Mouse (Mus musculus) limb, embryonic 14.5 days (tissue): ENCODE measurements around the gene Cacnb4. TPM values are rescaled to one million over a fixed set of nuclear protein-coding genes. Genes with fewer than 3 reads are reported as not detected.

Source experiments
- ATAC-seq: fragments of 200-750 bp; cut with Nextera tagmentation; 2 replicates; pipeline ENCODE4 v1.8.0; 2017; ENCODE audit warnings: low read depth, moderate number of reproducible peaks, moderate TSS enrichment; ENCODE audit not compliant: low FRiP score
- DNase-seq: peaks from one replicate; pipeline ENCODE4 v3.0.0-alpha.2; 2015; ENCODE audit warnings: low spot score
- H3K27ac ChIP-seq: fragments of 300-500 bp; sonication (generic); replicated peaks from 2 replicates; pipeline ENCODE4 v1.5.1; 2014; ENCODE audit warnings: low read depth, mild to moderate bottlenecking, low read length, moderate library complexity, mixed read lengths
- H3K27me3 ChIP-seq: fragments of 300-500 bp; sonication (generic); 2 replicates; pipeline ENCODE4 v1.6.1; 2014; ENCODE audit warnings: low read length, mixed read lengths; ENCODE audit not compliant: control insufficient read depth, insufficient read depth
- H3K36me3 ChIP-seq: fragments of 300-500 bp; sonication (generic); 2 replicates; pipeline ENCODE4 v1.6.1; 2014; ENCODE audit warnings: mild to moderate bottlenecking, low read length, moderate library complexity, mixed read lengths; ENCODE audit not compliant: control insufficient read depth, insufficient read depth
- H3K4me1 ChIP-seq: fragments of 300-500 bp; sonication (generic); 2 replicates; pipeline ENCODE4 v1.6.1; 2014; ENCODE audit warnings: antibody characterized with exemption, low read length, mixed read lengths; ENCODE audit not compliant: control insufficient read depth, insufficient read depth
- H3K4me2 ChIP-seq: fragments of 300-500 bp; sonication (generic); replicated peaks from 2 replicates; pipeline ENCODE4 v1.6.1; 2014; ENCODE audit warnings: low read depth, mild to moderate bottlenecking, low read length, moderate library complexity; ENCODE audit not compliant: severe bottlenecking
- H3K4me3 ChIP-seq: fragments of 300-500 bp; sonication (generic); replicated peaks from 2 replicates; pipeline ENCODE4 v1.5.1; 2014; ENCODE audit warnings: low read length
- H3K9ac ChIP-seq: fragments of 300-500 bp; sonication (generic); 2 replicates; pipeline ENCODE4 v1.6.1; 2014; ENCODE audit warnings: mild to moderate bottlenecking, low read depth, low read length, moderate library complexity; ENCODE audit not compliant: severe bottlenecking
- H3K9me3 ChIP-seq: fragments of 300-500 bp; sonication (generic); 2 replicates; pipeline ENCODE4 v1.6.1; 2016; ENCODE audit warnings: low read length; ENCODE audit not compliant: control insufficient read depth
- POLR2A ChIP-seq: fragments of 200-500 bp; IDR thresholded peaks from 2 replicates; pipeline ENCODE4 v1.8.0; 2012; ENCODE audit warnings: inconsistent platforms, mild to moderate bottlenecking, moderate library complexity, borderline replicate concordance; ENCODE audit not compliant: insufficient read depth, insufficient read length; ENCODE audit errors: extremely low read depth
- WGBS: fragments of 180-500 bp; shearing (Covaris S2); extraction: QIAGEN DNeasy Blood & Tissue Kit; methylation state at CpG from one replicate; pipeline ENCODE4 v1.1.7; 2014; 5-methylcytosine and 5-hydroxymethylcytosine counted together
- polyA plus RNA-seq, 2 experiments: library from polyadenylated mRNA; depleted of rRNA in 1 of 2; stranded (reverse) in 1 of 2; unstranded in 1 of 2; fragments of >200 nt; fragmentation: Nextera tagmentation in 1 of 2; extraction: Ambion mirVana in 1 of 2; gene quantifications; 2 replicates each; pipeline versions ENCODE4 v1.2.1 to v1.2.3; 2012 to 2014

The Cacnb4 gene
- polyA plus RNA-seq, 2 experiments, result 0.81 to 0.91 TPM

DNA sequence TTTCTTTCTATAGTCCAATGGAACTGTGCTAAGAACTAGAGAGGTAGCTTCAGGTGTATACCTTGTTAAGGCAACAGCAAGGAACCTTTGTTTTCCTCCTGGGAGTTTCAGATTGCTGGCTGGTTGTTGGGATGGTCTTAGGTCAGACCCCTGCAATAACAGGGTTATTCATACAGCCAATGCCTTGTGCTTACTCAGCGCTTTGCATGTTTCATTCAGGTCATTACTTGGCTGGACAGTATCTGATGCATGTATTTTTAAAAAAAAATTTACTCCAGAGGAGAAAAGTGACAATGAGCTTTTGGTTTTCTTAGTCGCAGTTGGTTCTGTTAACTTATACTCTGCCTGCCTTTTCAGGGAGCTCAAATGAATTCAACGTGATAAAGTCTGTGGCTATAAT lies 249.2 kb downstream of the Cacnb4 start:
- no peak overlapping the region for H3K4me2 ChIP-seq
- no peak overlapping the region for H3K4me3 ChIP-seq
- DNase-seq, result no peak
- H3K27me3 ChIP-seq, result no peaks in the 10 kb centered on the region
- no peaks in the 10 kb centered on the region for H3K36me3 ChIP-seq
- H3K27ac ChIP-seq, result no peak overlapping the region
- no peak overlapping the region for H3K9ac ChIP-seq
- no peaks in the 10 kb centered on the region for H3K9me3 ChIP-seq
- ATAC-seq, result no peak
- H3K4me1 ChIP-seq, result peaks cover 14% of the 10 kb centered on the region
- TF ChIP-seq POLR2A, result no peak
- WGBS, result 77% methylated on average over 3 of the region's 3 CpGs

DNA sequence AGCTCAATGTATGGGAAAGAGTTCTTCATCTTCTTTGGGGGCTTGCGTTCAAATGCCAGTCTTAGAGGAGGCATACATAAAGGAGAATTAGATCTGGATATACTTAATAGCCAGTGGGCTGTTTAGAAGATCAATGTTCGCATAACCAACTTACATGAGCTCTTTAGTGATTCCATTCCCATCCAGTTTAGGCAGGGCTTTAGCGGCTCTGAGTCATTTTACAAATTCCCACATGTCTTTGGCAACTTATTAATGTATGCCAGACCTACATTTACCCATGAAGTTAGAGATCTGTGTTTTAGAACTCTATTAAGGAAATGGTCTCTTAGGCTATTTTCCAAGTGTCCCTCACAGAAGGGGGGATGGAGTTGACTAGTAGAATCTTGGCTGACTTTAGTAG lies 250.6 kb downstream of the Cacnb4 start:
- TF ChIP-seq POLR2A, result no peak
- no peaks in the 10 kb centered on the region for H3K9me3 ChIP-seq
- ATAC-seq (no peak), DNase-seq (no peak)
- no peaks in the 10 kb centered on the region for H3K36me3 ChIP-seq
- no peaks in the 10 kb centered on the region for H3K27me3 ChIP-seq
- WGBS, result 61% methylated on average over 3 of the region's 3 CpGs
- H3K4me3 ChIP-seq, result peak overlapping the region; percentile 85; the same call in 1 of the 2 replicates
- H3K9ac ChIP-seq, result no peak overlapping the region
- peaks cover 18% of the 10 kb centered on the region for H3K4me1 ChIP-seq
- peak overlapping the region; percentile 58 for H3K4me2 ChIP-seq
- H3K27ac ChIP-seq, result no peak overlapping the region

DNA sequence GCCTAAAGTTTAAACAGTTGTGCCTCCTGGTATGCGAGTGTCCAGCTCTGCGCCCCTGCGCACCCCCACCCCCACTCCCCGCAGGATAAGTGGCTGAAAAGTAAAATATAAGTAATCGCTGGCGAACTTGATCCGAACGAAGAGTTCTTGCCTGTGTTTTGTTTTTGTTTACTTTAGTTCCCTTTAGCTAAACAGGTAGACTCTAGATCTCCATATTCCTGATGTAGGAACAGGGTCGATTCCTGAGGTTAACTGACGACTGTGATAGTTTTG lies 251.2 kb downstream of the Cacnb4 start:
- Histone ChIP-seq H3K4me2 (peak overlapping the region; percentile 58), H3K4me3 (peak overlapping the region; percentile 85), H3K4me1 (peaks cover 18% of the 10 kb centered on the region), H3K9me3 (no peaks in the 10 kb centered on the region), H3K36me3 (no peaks in the 10 kb centered on the region), H3K9ac (peak overlapping the region; percentile 95), H3K27me3 (no peaks in the 10 kb centered on the region), H3K27ac (peak overlapping the region; percentile 49; the same call in 1 of the 2 replicates)
- TF ChIP-seq POLR2A, result no peak
- WGBS, result 20% methylated on average over 10 of the region's 10 CpGs
- ATAC-seq (no peak), DNase-seq (no peak)

DNA sequence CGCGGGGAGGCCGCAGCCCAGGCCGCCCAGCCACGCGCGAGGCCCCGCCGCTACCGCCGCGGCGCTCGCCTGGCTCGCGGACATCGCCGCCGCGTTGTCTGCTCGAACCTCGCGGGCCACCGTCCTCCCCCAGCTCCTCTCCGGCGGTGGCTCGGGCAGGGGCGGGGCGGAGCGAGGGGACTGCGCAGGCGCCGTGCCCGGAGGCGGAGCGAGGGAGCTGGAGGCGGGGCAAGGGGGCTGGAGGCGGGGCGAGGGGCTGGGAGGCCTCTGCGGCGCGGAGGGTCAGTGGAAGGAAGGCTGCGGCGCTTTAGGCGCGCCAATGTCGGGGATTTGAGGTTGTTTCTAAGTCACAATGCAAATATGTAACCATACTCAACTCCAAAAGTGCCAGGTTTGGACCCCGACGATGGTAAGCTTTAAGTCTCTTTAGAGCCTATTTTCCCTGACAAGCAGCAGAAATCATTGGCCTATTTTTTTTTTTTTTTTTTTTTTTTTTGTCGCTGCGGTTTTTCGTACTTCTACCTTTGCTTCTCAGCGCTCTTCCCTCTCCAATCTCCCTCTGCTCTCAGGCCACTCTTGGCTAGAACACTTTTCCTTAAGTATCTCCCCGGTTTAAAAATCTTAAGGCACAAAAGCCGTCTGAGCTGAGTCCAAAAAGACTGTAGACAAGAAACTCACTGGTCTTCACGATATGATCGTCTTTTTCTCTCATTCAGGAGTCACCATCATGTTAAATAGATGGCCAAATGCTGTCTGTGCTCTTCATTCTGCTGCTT lies 251.7 kb downstream of the Cacnb4 start, which contains the start of gene Arl5a:
Gene Arl5a (minus strand): TSS at position 155 of the 776 bp plus-strand sequence.
- no peaks in the 10 kb centered on the region for H3K36me3 ChIP-seq
- peak; percentile 92; the same call in 1 of the 2 replicates for TF ChIP-seq POLR2A
- H3K4me1 ChIP-seq, result peaks cover 18% of the 10 kb centered on the region
- under 1% methylated on average over 34 of the region's 57 CpGs for WGBS
- ATAC-seq (peak; percentile 94), DNase-seq (peak; percentile 87)
- H3K4me2 ChIP-seq, result peak within 1 kb of the TSS; percentile 58
- peak within 1 kb of the TSS; percentile 95 for H3K9ac ChIP-seq
- H3K27me3 ChIP-seq, result no peaks in the 10 kb centered on the region
- H3K4me3 ChIP-seq, result peak within 1 kb of the TSS; percentile 85
- H3K9me3 ChIP-seq, result no peaks in the 10 kb centered on the region
- H3K27ac ChIP-seq, result peak within 1 kb of the TSS; percentile 89

DNA sequence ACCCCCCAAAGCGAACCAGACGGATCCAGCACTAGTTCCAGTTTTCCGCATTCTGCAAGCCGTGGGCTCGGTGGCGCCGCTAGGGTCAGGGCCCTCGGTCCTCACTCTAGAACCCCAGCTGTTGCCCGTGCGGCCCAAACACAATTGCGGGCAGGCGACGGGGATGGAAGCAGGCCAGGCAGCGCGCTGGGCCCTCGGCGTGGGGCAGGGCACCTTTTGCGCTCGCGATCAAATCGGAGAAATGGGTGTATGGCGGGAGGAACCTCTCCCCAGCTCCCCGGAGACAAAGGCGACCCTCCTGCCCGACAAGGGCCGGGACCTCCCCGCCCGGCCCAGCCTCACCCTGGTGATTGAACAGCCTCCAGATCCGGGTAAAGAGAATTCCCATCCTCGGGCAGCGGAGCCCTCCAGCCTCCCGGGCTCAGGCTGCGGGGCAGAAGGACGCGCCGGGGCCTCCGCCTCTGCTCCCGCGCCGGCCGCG lies 252.3 kb downstream of the Cacnb4 start:
- 0% methylated on average over 35 of the region's 42 CpGs for WGBS
- Histone ChIP-seq H3K27ac (peak overlapping the region; percentile 89), H3K9me3 (no peaks in the 10 kb centered on the region), H3K36me3 (no peaks in the 10 kb centered on the region), H3K9ac (peak overlapping the region; percentile 95), H3K27me3 (no peaks in the 10 kb centered on the region), H3K4me2 (peak overlapping the region; percentile 58), H3K4me3 (peak overlapping the region; percentile 85), H3K4me1 (peaks cover 20% of the 10 kb centered on the region)
- no peak for TF ChIP-seq POLR2A
- DNase-seq, result peak; percentile 28
- peak; percentile 7; the same call in 1 of the 2 replicates for ATAC-seq
